Mouse (Mus musculus): ENCODE measurements around the gene Cntn5. TPM values are rescaled to one million over a fixed set of nuclear protein-coding genes. Genes with fewer than 3 reads are reported as not detected.

Cntn5 gene
- polyA plus RNA-seq, 1 experiment = not detected

DNA sequence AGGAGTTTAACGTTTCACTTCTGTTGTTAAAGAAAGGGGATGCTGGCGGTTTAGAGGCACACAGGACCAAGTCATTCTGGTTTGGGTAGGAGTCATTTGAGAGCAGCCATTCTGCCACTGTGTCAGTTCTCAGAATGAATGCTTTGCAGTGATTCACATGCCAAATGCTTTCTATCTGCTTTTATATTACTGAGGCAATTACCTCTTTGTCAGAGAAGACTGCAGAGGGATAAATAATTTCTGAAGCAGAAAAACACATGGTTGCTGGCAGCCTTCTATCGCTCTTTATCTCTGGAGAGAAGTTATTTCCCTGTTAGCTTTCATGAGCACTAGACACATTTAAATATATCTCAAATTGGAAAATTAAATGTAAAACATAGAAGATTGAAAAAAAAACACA, 1207.9 kb downstream of the Cntn5 start:
- Histone ChIP-seq H3K4me2 (ENCODE audit: low read depth) (no peak overlapping the region), H3K79me2 (ENCODE audit: control insufficient read depth, insufficient read depth) (no peaks in the 10 kb centered on the region), H3K36me3 (ENCODE audit: control insufficient read depth, insufficient read depth) (no peaks in the 10 kb centered on the region), H3K27me3 (ENCODE audit: control insufficient read depth, insufficient read depth, insufficient read length) (no peaks in the 10 kb centered on the region), H3K4me3 (no peak overlapping the region), H3ac (ENCODE audit: control insufficient read depth, insufficient read length) (no peak overlapping the region)
- TF ChIP-seq TCF12 (IDR thresholded peaks at IDR 0.05; ENCODE audit: insufficient read depth, poor library complexity, severe bottlenecking) (no peak), TCF3 (IDR thresholded peaks at IDR 0.05; ENCODE audit: insufficient read length, low read depth) (no peak), MAX (IDR thresholded peaks at IDR 0.05; ENCODE audit: low read depth) (no peak), CEBPB (IDR thresholded peaks at IDR 0.05; ENCODE audit: insufficient read depth, poor library complexity, severe bottlenecking) (no peak), POLR2A (IDR thresholded peaks at IDR 0.05; ENCODE audit: insufficient read length, low read depth) (no peak), MYOG (IDR thresholded peaks at IDR 0.05; ENCODE audit: control insufficient read depth in 1 of 3, insufficient read depth in 1 of 3, insufficient read length in 2 of 3, low read depth in 2 of 3) (no peak), MYOD1 (IDR thresholded peaks at IDR 0.05; ENCODE audit: control insufficient read depth in 1 of 3, insufficient read length in 2 of 3, low read depth in 2 of 3) (no peak), E2F4 (IDR thresholded peaks at IDR 0.05; ENCODE audit: insufficient read depth) (no peak), SRF (IDR thresholded peaks at IDR 0.05; ENCODE audit: control insufficient read depth, insufficient read length, low read depth) (no peak), REST (IDR thresholded peaks at IDR 0.05; ENCODE audit: insufficient read depth, insufficient read length) (no peak), USF1 (IDR thresholded peaks at IDR 0.05; ENCODE audit: low read depth) (no peak), POLR2AphosphoS2 (IDR thresholded peaks at IDR 0.05; ENCODE audit: insufficient read length, low read depth) (no peak)

DNA sequence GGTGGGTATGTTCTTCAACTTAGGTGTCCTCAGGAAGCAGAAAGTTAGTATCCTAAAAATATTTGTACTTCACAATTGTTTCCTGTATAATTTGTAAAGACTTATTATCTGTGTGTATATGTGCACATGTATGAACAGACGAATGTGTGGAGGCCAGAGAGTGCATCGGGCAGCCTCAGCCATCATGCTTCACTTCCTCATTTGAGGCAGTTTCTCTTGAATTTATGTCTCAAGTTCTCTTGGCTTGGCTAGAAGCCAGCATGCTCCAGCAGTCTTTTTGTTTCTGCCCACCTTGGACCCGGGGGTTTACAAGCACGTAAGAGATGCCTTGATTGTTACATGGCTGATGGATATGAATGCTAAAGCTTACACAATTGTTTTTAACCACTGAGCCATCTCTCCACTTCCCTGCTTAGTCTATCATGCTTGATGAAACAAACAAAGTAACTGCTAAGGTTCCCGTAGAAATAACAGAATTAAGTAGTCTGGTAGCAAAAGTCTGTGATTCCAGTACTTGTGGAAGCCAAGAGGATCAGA, 1222.2 kb downstream of the Cntn5 start:
- TF ChIP-seq MYOG (IDR thresholded peaks at IDR 0.05; ENCODE audit: control insufficient read depth in 1 of 3, insufficient read depth in 1 of 3, insufficient read length in 2 of 3, low read depth in 2 of 3) = no peak
- no peak for TF ChIP-seq E2F4 (IDR thresholded peaks at IDR 0.05; ENCODE audit: insufficient read depth)
- no peak for TF ChIP-seq POLR2A (IDR thresholded peaks at IDR 0.05; ENCODE audit: insufficient read length, low read depth)
- no peak for TF ChIP-seq USF1 (IDR thresholded peaks at IDR 0.05; ENCODE audit: low read depth)
- no peak for TF ChIP-seq POLR2AphosphoS2 (IDR thresholded peaks at IDR 0.05; ENCODE audit: insufficient read length, low read depth)
- no peak for TF ChIP-seq TCF3 (IDR thresholded peaks at IDR 0.05; ENCODE audit: insufficient read length, low read depth)
- no peak for TF ChIP-seq MAX (IDR thresholded peaks at IDR 0.05; ENCODE audit: low read depth)
- TF ChIP-seq TCF12 (IDR thresholded peaks at IDR 0.05; ENCODE audit: insufficient read depth, poor library complexity, severe bottlenecking) = no peak
- no peak for TF ChIP-seq REST (IDR thresholded peaks at IDR 0.05; ENCODE audit: insufficient read depth, insufficient read length)
- TF ChIP-seq SRF (IDR thresholded peaks at IDR 0.05; ENCODE audit: control insufficient read depth, insufficient read length, low read depth) = no peak
- no peak for TF ChIP-seq CEBPB (IDR thresholded peaks at IDR 0.05; ENCODE audit: insufficient read depth, poor library complexity, severe bottlenecking)
- no peak for TF ChIP-seq MYOD1 (IDR thresholded peaks at IDR 0.05; ENCODE audit: control insufficient read depth in 1 of 3, insufficient read length in 2 of 3, low read depth in 2 of 3)
- Histone ChIP-seq H3K79me2 (ENCODE audit: control insufficient read depth, insufficient read depth) (no peaks in the 10 kb centered on the region), H3K4me3 (no peak overlapping the region), H3K27me3 (ENCODE audit: control insufficient read depth, insufficient read depth, insufficient read length) (no peaks in the 10 kb centered on the region), H3K4me2 (ENCODE audit: low read depth) (no peak overlapping the region), H3ac (ENCODE audit: control insufficient read depth, insufficient read length) (no peak overlapping the region), H3K36me3 (ENCODE audit: control insufficient read depth, insufficient read depth) (no peaks in the 10 kb centered on the region)

DNA sequence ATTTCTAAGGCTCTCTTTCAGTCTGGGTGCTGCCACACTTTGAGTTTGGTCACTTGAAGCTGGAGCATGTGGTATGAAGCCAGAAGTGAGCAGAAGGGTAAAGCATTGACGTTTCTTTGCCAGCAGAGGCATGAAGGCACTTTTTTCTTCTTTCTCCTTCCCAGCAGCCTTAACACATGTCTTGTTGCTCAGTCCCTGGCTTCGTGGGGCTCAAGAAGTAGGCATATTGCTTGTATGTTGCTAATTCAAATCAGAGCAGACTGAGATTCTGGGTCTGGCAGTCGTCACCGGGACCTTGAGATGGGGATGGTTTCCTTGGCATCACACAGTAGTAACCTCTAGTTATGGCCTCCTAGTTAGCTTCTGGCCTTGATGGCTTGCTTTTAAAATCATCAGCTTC, 1228.5 kb downstream of the Cntn5 start:
- Histone ChIP-seq H3K4me3 (no peak overlapping the region), H3K36me3 (ENCODE audit: control insufficient read depth, insufficient read depth) (no peaks in the 10 kb centered on the region), H3K27me3 (ENCODE audit: control insufficient read depth, insufficient read depth, insufficient read length) (no peaks in the 10 kb centered on the region), H3ac (ENCODE audit: control insufficient read depth, insufficient read length) (no peak overlapping the region), H3K4me2 (ENCODE audit: low read depth) (no peak overlapping the region), H3K79me2 (ENCODE audit: control insufficient read depth, insufficient read depth) (no peaks in the 10 kb centered on the region)
- TF ChIP-seq POLR2AphosphoS2 (IDR thresholded peaks at IDR 0.05; ENCODE audit: insufficient read length, low read depth) = no peak
- TF ChIP-seq MYOD1 (IDR thresholded peaks at IDR 0.05; ENCODE audit: control insufficient read depth in 1 of 3, insufficient read length in 2 of 3, low read depth in 2 of 3) = no peak
- no peak for TF ChIP-seq TCF12 (IDR thresholded peaks at IDR 0.05; ENCODE audit: insufficient read depth, poor library complexity, severe bottlenecking)
- TF ChIP-seq SRF (IDR thresholded peaks at IDR 0.05; ENCODE audit: control insufficient read depth, insufficient read length, low read depth) = no peak
- TF ChIP-seq E2F4 (IDR thresholded peaks at IDR 0.05; ENCODE audit: insufficient read depth) = no peak
- no peak for TF ChIP-seq REST (IDR thresholded peaks at IDR 0.05; ENCODE audit: insufficient read depth, insufficient read length)
- TF ChIP-seq USF1 (IDR thresholded peaks at IDR 0.05; ENCODE audit: low read depth) = no peak
- TF ChIP-seq MYOG (IDR thresholded peaks at IDR 0.05; ENCODE audit: control insufficient read depth in 1 of 3, insufficient read depth in 1 of 3, insufficient read length in 2 of 3, low read depth in 2 of 3) = no peak
- no peak for TF ChIP-seq POLR2A (IDR thresholded peaks at IDR 0.05; ENCODE audit: insufficient read length, low read depth)
- TF ChIP-seq CEBPB (IDR thresholded peaks at IDR 0.05; ENCODE audit: insufficient read depth, poor library complexity, severe bottlenecking) = no peak
- TF ChIP-seq TCF3 (IDR thresholded peaks at IDR 0.05; ENCODE audit: insufficient read length, low read depth) = no peak
- TF ChIP-seq MAX (IDR thresholded peaks at IDR 0.05; ENCODE audit: low read depth) = no peak

DNA sequence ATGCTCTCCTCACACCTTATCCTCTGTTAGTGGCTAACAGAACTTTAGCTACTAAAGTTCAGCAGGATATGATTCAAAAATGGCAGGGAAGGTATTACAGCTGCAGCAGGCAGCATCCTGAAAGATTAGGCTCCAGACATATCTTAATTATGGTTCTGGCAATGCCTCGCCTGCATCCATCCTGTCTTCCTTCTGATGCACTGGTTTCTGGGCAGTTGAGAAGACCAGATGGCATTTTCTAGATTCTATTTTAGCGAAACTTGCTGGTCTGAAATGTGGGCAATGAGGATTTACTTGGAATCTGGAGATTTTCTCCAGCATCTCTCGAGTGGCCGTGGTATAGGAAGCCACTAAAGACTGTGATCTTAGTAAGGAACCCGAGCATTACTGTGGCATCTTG, 1230.0 kb downstream of the Cntn5 start:
- H3ac ChIP-seq (ENCODE audit: control insufficient read depth, insufficient read length) = no peak overlapping the region
- H3K27me3 ChIP-seq (ENCODE audit: control insufficient read depth, insufficient read depth, insufficient read length) = no peaks in the 10 kb centered on the region
- no peak overlapping the region for H3K4me3 ChIP-seq
- H3K79me2 ChIP-seq (ENCODE audit: control insufficient read depth, insufficient read depth) = no peaks in the 10 kb centered on the region
- H3K4me2 ChIP-seq (ENCODE audit: low read depth) = no peak overlapping the region
- no peaks in the 10 kb centered on the region for H3K36me3 ChIP-seq (ENCODE audit: control insufficient read depth, insufficient read depth)
- no peak for TF ChIP-seq USF1 (IDR thresholded peaks at IDR 0.05; ENCODE audit: low read depth)
- TF ChIP-seq REST (IDR thresholded peaks at IDR 0.05; ENCODE audit: insufficient read depth, insufficient read length) = no peak
- no peak for TF ChIP-seq TCF12 (IDR thresholded peaks at IDR 0.05; ENCODE audit: insufficient read depth, poor library complexity, severe bottlenecking)
- TF ChIP-seq POLR2A (IDR thresholded peaks at IDR 0.05; ENCODE audit: insufficient read length, low read depth) = no peak
- TF ChIP-seq CEBPB (IDR thresholded peaks at IDR 0.05; ENCODE audit: insufficient read depth, poor library complexity, severe bottlenecking) = no peak
- TF ChIP-seq MYOD1 (IDR thresholded peaks at IDR 0.05; ENCODE audit: control insufficient read depth in 1 of 3, insufficient read length in 2 of 3, low read depth in 2 of 3) = no peak
- no peak for TF ChIP-seq MAX (IDR thresholded peaks at IDR 0.05; ENCODE audit: low read depth)
- no peak for TF ChIP-seq E2F4 (IDR thresholded peaks at IDR 0.05; ENCODE audit: insufficient read depth)
- TF ChIP-seq SRF (IDR thresholded peaks at IDR 0.05; ENCODE audit: control insufficient read depth, insufficient read length, low read depth) = no peak
- no peak for TF ChIP-seq MYOG (IDR thresholded peaks at IDR 0.05; ENCODE audit: control insufficient read depth in 1 of 3, insufficient read depth in 1 of 3, insufficient read length in 2 of 3, low read depth in 2 of 3)
- TF ChIP-seq TCF3 (IDR thresholded peaks at IDR 0.05; ENCODE audit: insufficient read length, low read depth) = no peak
- no peak for TF ChIP-seq POLR2AphosphoS2 (IDR thresholded peaks at IDR 0.05; ENCODE audit: insufficient read length, low read depth)

Measured in myocyte (in vitro differentiated cells).